Mouse (Mus musculus): Measurements from ENCODE around the gene Got2.
"Not testable (repeated sequence)": the region's sequence is repeated elsewhere in the genome, so short reads cannot be mapped to it uniquely, and the experiment has no call there.

- TF ChIP-seq POLR2A, CTCF (IDR thresholded peaks at IDR 0.05; ENCODE audit: extremely low read depth, insufficient read depth, low read length): not testable (repeated sequence)
These were observed 63.2 kb downstream of the Got2 start, which contains the start of gene Sap18b for GRCm38 (mm10) chr8:95825162-95825561.
